Mouse (Mus musculus): ENCODE results near the gene Amh.

Amh gene

DNA sequence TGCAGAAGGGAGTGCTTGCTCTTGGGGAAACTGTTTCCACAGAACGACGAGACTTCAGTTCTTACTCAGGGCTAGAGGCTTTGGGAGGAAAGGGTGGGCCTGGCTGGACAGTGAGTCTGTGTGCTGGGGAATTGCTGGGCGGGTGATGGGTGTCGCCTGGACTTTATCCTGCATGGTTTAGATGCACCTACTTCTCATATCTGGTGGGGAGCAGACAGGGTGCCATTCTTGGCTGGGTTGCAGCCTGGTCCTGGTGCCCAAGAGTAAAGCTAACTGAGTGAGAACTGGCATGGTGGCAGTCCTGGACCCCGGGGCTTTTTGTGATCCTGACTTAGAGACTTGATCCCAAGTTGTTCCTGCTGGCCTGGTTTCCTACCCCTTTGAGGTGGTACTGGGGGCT, 51.9 kb downstream of the Amh start:
- no peak for DNase-seq (ENCODE audit: low read depth, low spot score)

Data from mesoderm, embryonic 11.5 days (tissue).